Mouse (Mus musculus) neural tube, postnatal 0 days (tissue): ENCODE data around the gene Ogfod2. TPM values are rescaled to one million over a fixed set of nuclear protein-coding genes. Genes with fewer than 3 reads are reported as not detected.

Experiments used
- polyA plus RNA-seq: library from polyadenylated mRNA; unstranded; fragments of >200 nt; fragmentation: Nextera tagmentation; extraction: Ambion mirVana; gene quantifications from 2 replicates; pipeline ENCODE4 v1.2.1, GENCODE M21; 2015

Gene Ogfod2
- polyA plus RNA-seq: 35.9 and 40.3 TPM in 2 replicates

DNA sequence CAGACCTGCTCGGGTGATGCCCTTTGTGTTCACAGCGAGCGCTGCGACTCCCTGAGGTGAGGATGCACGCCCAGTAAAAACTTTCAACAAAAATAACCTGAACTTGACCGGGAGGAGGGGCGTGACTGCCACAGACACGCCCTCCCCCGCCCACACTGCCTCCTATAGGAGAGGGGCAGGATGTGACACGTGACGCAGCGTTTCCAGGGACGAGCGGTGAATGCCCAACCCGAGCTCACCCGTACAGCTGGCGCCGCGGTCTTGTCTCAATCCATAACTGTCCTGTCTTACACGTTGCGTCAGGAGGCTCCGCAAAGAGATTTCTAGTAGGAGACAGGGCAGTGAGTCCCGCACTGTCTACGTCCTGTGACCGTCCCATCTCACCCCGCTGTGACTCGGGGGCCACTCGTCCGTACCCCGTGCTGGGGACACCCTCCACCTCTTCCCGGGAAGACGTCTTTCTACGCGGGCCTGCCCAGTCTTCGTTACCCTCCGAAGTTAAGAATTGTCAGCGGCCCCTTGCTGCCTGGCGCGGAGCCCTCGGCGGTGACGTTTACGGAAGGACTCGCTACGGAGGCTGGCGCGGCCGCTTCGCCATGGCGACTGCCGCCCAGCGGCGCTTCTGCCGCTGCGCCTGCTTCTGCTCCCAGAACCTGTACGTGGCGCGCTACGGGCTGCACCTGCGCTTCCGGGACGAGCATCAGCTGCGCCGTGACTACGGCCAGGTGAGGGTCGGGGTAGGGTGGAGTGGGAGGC is at the start of gene Ogfod2:
Gene Ogfod2 (plus strand): TSS at position 556 of the 756 bp plus-strand sequence.

GRCm38 (mm10) chr5:124095596-124096232 is 16.4 kb upstream of the Ogfod2 start, which contains the start of gene Abcb9:
Abcb9 (minus strand) TSS chr5:124095798.

GRCm38 (mm10) chr5:124115990-124116845 is 4.1 kb downstream of the Ogfod2 start, which contains the start of gene Arl6ip4:
Arl6ip4 (plus strand) TSS chr5:124116089.

Other genes with a start within 250 kb of the Ogfod2 start
- gene Hcar2, start 246.8 kb upstream of the Ogfod2 start, polyA plus RNA-seq: not detected in 2 replicates
- 0.82 and 1.3 TPM in 2 replicates for gene Hcar1, start 232.3 kb upstream of the Ogfod2 start, polyA plus RNA-seq
- 111 and 119 TPM in 2 replicates for gene Denr, start 205.1 kb upstream of the Ogfod2 start, polyA plus RNA-seq
- gene Gm43518, start 184.9 kb upstream of the Ogfod2 start, polyA plus RNA-seq: 3.5 and 4.5 TPM in 2 replicates
- 2.1 and 3.3 TPM in 2 replicates for gene Ccdc62, start 181.6 kb upstream of the Ogfod2 start, polyA plus RNA-seq
- 20.0 and 25.4 TPM in 2 replicates for gene Hip1r, start 138.7 kb upstream of the Ogfod2 start, polyA plus RNA-seq
- gene Vps37b, start 80.0 kb upstream of the Ogfod2 start, polyA plus RNA-seq: 38.3 and 39.5 TPM in 2 replicates
- gene Abcb9, start 16.5 kb upstream of the Ogfod2 start, polyA plus RNA-seq: 28.1 and 28.6 TPM in 2 replicates
- 107 and 116 TPM in 2 replicates for gene Arl6ip4, start 3.8 kb downstream of the Ogfod2 start, polyA plus RNA-seq
- 10.0 and 10.5 TPM in 2 replicates for gene Pitpnm2, start 137.5 kb downstream of the Ogfod2 start, polyA plus RNA-seq
- gene Mphosph9, start 215.7 kb downstream of the Ogfod2 start, polyA plus RNA-seq: 7.7 and 7.8 TPM in 2 replicates
- 11.2 and 12.0 TPM in 2 replicates for gene 2810006K23Rik, start 215.8 kb downstream of the Ogfod2 start, polyA plus RNA-seq